Mouse (Mus musculus) megakaryocyte, embryonic 14.5 days (primary cell): ENCODE data around the gene Pafah1b1.

Experiments
- FLI1 ChIP-seq: IDR thresholded peaks from 2 replicates; pipeline ENCODE4 v1.6.1; 2012; ENCODE audit warnings: low read length, inconsistent platforms, mixed read lengths
- GATA1 ChIP-seq: IDR thresholded peaks from 3 replicates; pipeline ENCODE4 v1.6.1; 2012; ENCODE audit warnings: mixed read lengths, low read length, inconsistent platforms, borderline replicate concordance

DNA sequence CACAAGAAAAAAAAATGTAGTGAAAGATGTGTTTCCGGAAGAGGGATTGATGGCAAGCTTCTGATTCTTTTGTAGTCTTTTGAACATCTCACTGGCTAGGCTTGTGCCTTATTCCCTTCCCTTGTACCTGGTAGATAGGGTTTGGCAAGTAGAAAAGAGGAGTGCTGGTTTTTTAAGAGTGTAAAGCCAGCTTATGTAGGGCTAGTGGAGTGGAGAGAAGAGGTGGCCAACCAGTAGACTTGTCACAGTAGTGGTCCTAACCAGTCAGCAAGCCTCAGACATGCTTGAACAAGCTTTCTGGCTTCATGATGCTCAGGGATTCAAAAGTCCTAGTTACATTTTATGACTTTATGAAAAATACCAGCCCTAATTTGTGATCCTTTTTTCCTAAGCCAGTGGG, 53.5 kb downstream of the Pafah1b1 start:
- no peak for TF ChIP-seq GATA1
- TF ChIP-seq FLI1: no peak
